Comparison of ENCODE assay signal across 17 mouse cellular contexts in genomic region chr12:36091964-36092363, GRCm38 (mm10).
"Had no signal": no experiment of that assay in that cellular context is flagged by ENCODE, and none has a peak within 500 bp of the region (broad histone marks: within the 10 kb centered on the region; RNA-seq: fewer than 3 reads in every experiment).

No protein-coding gene starts in this region.

- DNase-seq: lung, adult 18-20 months; lung, embryonic 14.5 days; lung, postnatal 10 days; lung, postnatal 4 days; midbrain, embryonic 14.5 days; retina, postnatal 1 day; right cerebral cortex, postnatal 14 days; spleen, adult 18-20 months; thymus, adult 18-20 months; thymus, postnatal 14 days; thymus, postnatal 36 days had no signal

- H3K4me3 ChIP-seq: midbrain, embryonic 10.5 days; midbrain, embryonic 12.5 days; myocyte; neural tube, embryonic 13.5 days; neural tube, embryonic 15.5 days had no signal

- ATAC-seq: midbrain, embryonic 16.5 days had no signal

- H3K27ac ChIP-seq: midbrain, embryonic 10.5 days; midbrain, embryonic 12.5 days; neural tube, embryonic 13.5 days; neural tube, embryonic 15.5 days had no signal
